Mouse (Mus musculus): ENCODE results near the gene Cdkal1.

- TF ChIP-seq CTCF (IDR thresholded peaks at IDR 0.05; ENCODE audit: control insufficient read depth, insufficient read depth, low read length) (no peak), POLR2A (IDR thresholded peaks at IDR 0.05; ENCODE audit: borderline replicate concordance, control insufficient read depth, low read depth, low read length) (no peak)
Measured at GRCm38 (mm10) chr13:29437067-29437466, 418.4 kb downstream of the Cdkal1 start.
